Mouse (Mus musculus) embryonic facial prominence, embryonic 14.5 days (tissue): ENCODE measurements around the gene Olfr750. TPM values are rescaled to one million over a fixed set of nuclear protein-coding genes. Genes with fewer than 3 reads are reported as not detected.

Source experiments
- ATAC-seq: fragments of 200-750 bp; cut with Nextera tagmentation; 2 replicates; pipeline ENCODE4 v1.8.0; 2017; ENCODE audit warnings: low read depth, moderate number of reproducible peaks, moderate TSS enrichment
- DNase-seq: peaks from one replicate; pipeline ENCODE4 v3.0.0-alpha.2; 2015; ENCODE audit warnings: low spot score
- H3K27ac ChIP-seq: fragments of 300-500 bp; sonication (generic); replicated peaks from 2 replicates; pipeline ENCODE4 v1.5.1; 2014; ENCODE audit warnings: low read depth, mild to moderate bottlenecking, low read length, moderate library complexity
- H3K27me3 ChIP-seq: fragments of 300-500 bp; sonication (generic); replicated peaks from 2 replicates; pipeline ENCODE4 v1.6.1; 2014; ENCODE audit warnings: low read length; ENCODE audit not compliant: control insufficient read depth, insufficient read depth
- H3K36me3 ChIP-seq: fragments of 300-500 bp; sonication (generic); 2 replicates; pipeline ENCODE4 v1.6.1; 2014; ENCODE audit warnings: low read length, mixed read lengths; ENCODE audit not compliant: control insufficient read depth, insufficient read depth
- H3K4me1 ChIP-seq: fragments of 300-500 bp; sonication (generic); 2 replicates; pipeline ENCODE4 v1.6.1; 2014; ENCODE audit warnings: antibody characterized with exemption, low read length; ENCODE audit not compliant: control insufficient read depth, insufficient read depth
- H3K4me2 ChIP-seq: fragments of 300-500 bp; sonication (generic); 2 replicates; pipeline ENCODE4 v1.6.1; 2014; ENCODE audit warnings: low read depth, mild to moderate bottlenecking, low read length, moderate library complexity, mixed read lengths
- H3K4me3 ChIP-seq: fragments of 300-500 bp; sonication (generic); 2 replicates; pipeline ENCODE4 v1.5.1; 2014; ENCODE audit warnings: low read depth, mild to moderate bottlenecking, low read length
- H3K9ac ChIP-seq: fragments of 300-500 bp; sonication (generic); 2 replicates; pipeline ENCODE4 v1.6.1; 2014; ENCODE audit warnings: low read depth, mild to moderate bottlenecking, low read length, moderate library complexity, mixed read lengths
- H3K9me3 ChIP-seq: fragments of 300-500 bp; sonication (generic); 2 replicates; pipeline ENCODE4 v1.6.1; 2016; ENCODE audit warnings: low read length; ENCODE audit not compliant: control insufficient read depth
- WGBS: fragments of 180-500 bp; shearing (Covaris S2); extraction: QIAGEN DNeasy Blood & Tissue Kit; methylation state at CpG from one replicate; pipeline ENCODE4 v1.1.7; 2014; 5-methylcytosine and 5-hydroxymethylcytosine counted together
- polyA plus RNA-seq: library from polyadenylated mRNA; unstranded; fragments of >200 nt; fragmentation: Nextera tagmentation; extraction: Ambion mirVana; gene quantifications from 2 replicates; pipeline ENCODE4 v1.2.1, GENCODE M21; 2014

Gene Olfr750
- polyA plus RNA-seq, 1 experiment from 2014 or later = not detected

GRCm38 (mm10) chr14:51082599-51083581, 8.7 kb upstream of the Olfr750 start:
- H3K9me3 ChIP-seq = no peaks in the 10 kb centered on the region
- H3K27ac ChIP-seq = no peak overlapping the region
- H3K9ac ChIP-seq = peak overlapping the region; percentile 47
- H3K27me3 ChIP-seq = peaks cover 4% of the 10 kb centered on the region; the same call in 1 of the 2 replicates
- H3K4me1 ChIP-seq = no peaks in the 10 kb centered on the region
- H3K4me2 ChIP-seq = peak overlapping the region; percentile 62
- peak; percentile 73 for ATAC-seq
- H3K36me3 ChIP-seq = no peaks in the 10 kb centered on the region
- peak overlapping the region; percentile 44 for H3K4me3 ChIP-seq
- WGBS = 2% methylated on average over 40 of the region's 40 CpGs
- DNase-seq = peak; percentile 70

DNA sequence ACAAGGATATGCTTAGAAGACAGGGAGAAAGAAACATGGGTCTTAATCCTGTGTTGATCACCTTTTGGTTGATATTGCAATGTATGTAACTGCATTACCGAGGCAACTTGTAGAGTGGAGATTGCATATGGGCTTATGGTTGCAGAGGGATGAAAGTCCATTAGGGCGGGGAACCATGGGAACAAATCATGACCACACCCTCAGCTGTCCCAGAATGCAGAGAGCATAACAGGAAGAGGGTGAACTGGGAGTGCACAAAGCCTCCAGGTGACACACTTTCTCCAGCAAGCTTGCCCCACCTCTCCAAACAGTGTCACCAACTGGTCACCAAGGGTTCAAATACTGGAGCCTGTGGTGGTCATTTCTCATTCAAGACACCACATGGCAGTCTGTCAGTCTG, 6.8 kb upstream of the Olfr750 start:
- ATAC-seq = no peak
- 83% methylated on average over 2 of the region's 2 CpGs for WGBS
- no peak overlapping the region for H3K4me2 ChIP-seq
- no peaks in the 10 kb centered on the region for H3K36me3 ChIP-seq
- H3K27me3 ChIP-seq = peaks cover 4% of the 10 kb centered on the region; the same call in 1 of the 2 replicates
- H3K4me1 ChIP-seq = no peaks in the 10 kb centered on the region
- no peak overlapping the region for H3K27ac ChIP-seq
- no peak overlapping the region for H3K4me3 ChIP-seq
- no peak overlapping the region for H3K9ac ChIP-seq
- H3K9me3 ChIP-seq = no peaks in the 10 kb centered on the region
- no peak for DNase-seq

DNA sequence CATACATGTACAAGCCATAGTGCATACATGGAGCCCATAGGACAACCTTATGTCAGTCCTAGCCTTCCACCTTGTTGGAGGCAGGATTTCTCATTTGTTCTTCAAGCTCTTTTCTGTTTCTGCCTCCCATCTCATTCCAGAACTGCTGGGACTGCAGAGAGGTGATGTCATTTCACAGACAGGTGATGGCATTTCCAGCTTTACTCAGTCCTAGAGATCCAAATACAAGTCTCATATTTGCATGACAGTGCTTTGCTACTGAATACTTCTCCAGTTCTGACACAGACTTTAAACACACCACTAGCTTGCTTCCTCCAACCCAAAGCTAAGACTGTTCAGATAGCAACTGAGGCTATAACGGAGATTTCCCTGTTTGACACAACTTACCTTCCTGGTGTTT, 4.9 kb upstream of the Olfr750 start:
- peaks cover 4% of the 10 kb centered on the region; the same call in 1 of the 2 replicates for H3K27me3 ChIP-seq
- 87% methylated on average over 1 of the region's 1 CpGs for WGBS
- H3K4me1 ChIP-seq = no peaks in the 10 kb centered on the region
- no peak overlapping the region for H3K4me3 ChIP-seq
- DNase-seq (no peak), ATAC-seq (no peak)
- no peaks in the 10 kb centered on the region for H3K36me3 ChIP-seq
- no peak overlapping the region for H3K27ac ChIP-seq
- H3K9me3 ChIP-seq = no peaks in the 10 kb centered on the region
- no peak overlapping the region for H3K4me2 ChIP-seq
- H3K9ac ChIP-seq = no peak overlapping the region

- Histone ChIP-seq H3K9ac (no peak overlapping the region), H3K9me3 (no peaks in the 10 kb centered on the region), H3K27me3 (no peaks in the 10 kb centered on the region), H3K27ac (no peak overlapping the region), H3K4me3 (no peak overlapping the region), H3K4me1 (no peaks in the 10 kb centered on the region), H3K36me3 (no peaks in the 10 kb centered on the region), H3K4me2 (no peak overlapping the region)
- 85% methylated on average over 2 of the region's 2 CpGs for WGBS
- DNase-seq = no peak
- no peak for ATAC-seq
Measured at GRCm38 (mm10) chr14:51069617-51070016, 4.6 kb downstream of the Olfr750 start.

DNA sequence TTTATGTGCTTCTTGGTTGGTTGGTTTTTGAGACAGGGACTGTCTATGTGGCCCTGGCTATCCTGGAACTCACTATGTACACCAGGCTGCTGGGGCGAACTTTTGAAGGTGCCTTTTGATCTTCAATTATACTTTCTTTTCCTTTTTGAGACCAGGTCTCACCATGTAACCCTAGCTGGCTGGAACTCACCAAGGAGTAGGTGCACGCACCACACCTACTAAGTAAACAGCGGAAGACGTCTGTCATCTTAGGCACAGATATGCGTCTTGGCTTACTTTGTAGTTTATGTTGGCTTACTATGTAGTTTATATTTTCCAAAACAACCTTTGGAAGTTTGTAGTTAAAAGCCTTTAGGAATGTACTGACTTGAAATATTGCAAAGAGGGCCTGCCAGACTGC, 5.3 kb downstream of the Olfr750 start:
- Histone ChIP-seq H3K4me3 (no peak overlapping the region), H3K36me3 (no peaks in the 10 kb centered on the region), H3K27me3 (no peaks in the 10 kb centered on the region), H3K4me1 (no peaks in the 10 kb centered on the region), H3K9ac (no peak overlapping the region), H3K9me3 (no peaks in the 10 kb centered on the region), H3K4me2 (no peak overlapping the region), H3K27ac (no peak overlapping the region)
- no peak for DNase-seq
- 81% methylated on average over 5 of the region's 5 CpGs for WGBS
- ATAC-seq = no peak

- Histone ChIP-seq H3K9me3 (no peaks in the 10 kb centered on the region), H3K4me1 (no peaks in the 10 kb centered on the region; the same call in 1 of the 2 replicates), H3K27me3 (no peaks in the 10 kb centered on the region), H3K27ac (no peak overlapping the region), H3K9ac (no peak overlapping the region), H3K36me3 (no peaks in the 10 kb centered on the region), H3K4me2 (no peak overlapping the region), H3K4me3 (no peak overlapping the region)
- DNase-seq (no peak), ATAC-seq (no peak)
- 90% methylated on average over 5 of the region's 5 CpGs for WGBS
Measured at GRCm38 (mm10) chr14:51060761-51061160, 13.5 kb downstream of the Olfr750 start.

GRCm38 (mm10) chr14:51057401-51057831, 16.8 kb downstream of the Olfr750 start, which contains the start of gene Rnase12:
Gene Rnase12 (minus strand): TSS chr14:51057661.
- ATAC-seq = no peak
- no peak for DNase-seq
- 58% methylated on average over 9 of the region's 9 CpGs for WGBS
- no peaks in the 10 kb centered on the region for H3K27me3 ChIP-seq
- no peak within 1 kb of the TSS for H3K9ac ChIP-seq
- no peak within 1 kb of the TSS for H3K4me2 ChIP-seq
- H3K4me1 ChIP-seq = peaks cover 6% of the 10 kb centered on the region
- no peak within 1 kb of the TSS for H3K4me3 ChIP-seq
- H3K27ac ChIP-seq = no peak within 1 kb of the TSS
- H3K36me3 ChIP-seq = no peaks in the 10 kb centered on the region
- H3K9me3 ChIP-seq = no peaks in the 10 kb centered on the region

GRCm38 (mm10) chr14:51054243-51055237, 19.7 kb downstream of the Olfr750 start:
- peak; percentile 24 for DNase-seq
- peaks cover 6% of the 10 kb centered on the region; the same call in 1 of the 2 replicates for H3K4me1 ChIP-seq

More at GRCm38 (mm10) chr14:51054243-51055237, 19.7 kb downstream of the Olfr750 start:
- Histone ChIP-seq H3K36me3 (no peaks in the 10 kb centered on the region), H3K4me2 (0 out of 2 replicates have a peak overlapping the region, but pooled peaks have one; percentile 2), H3K4me3 (no peak overlapping the region), H3K27me3 (no peaks in the 10 kb centered on the region), H3K27ac (no peak overlapping the region), H3K9ac (no peak overlapping the region), H3K9me3 (no peaks in the 10 kb centered on the region)
- no peak for ATAC-seq
- WGBS = 44% methylated on average over 13 of the region's 13 CpGs
